ENCODE assay signal across 8 mouse cellular contexts in the genomic region with DNA sequence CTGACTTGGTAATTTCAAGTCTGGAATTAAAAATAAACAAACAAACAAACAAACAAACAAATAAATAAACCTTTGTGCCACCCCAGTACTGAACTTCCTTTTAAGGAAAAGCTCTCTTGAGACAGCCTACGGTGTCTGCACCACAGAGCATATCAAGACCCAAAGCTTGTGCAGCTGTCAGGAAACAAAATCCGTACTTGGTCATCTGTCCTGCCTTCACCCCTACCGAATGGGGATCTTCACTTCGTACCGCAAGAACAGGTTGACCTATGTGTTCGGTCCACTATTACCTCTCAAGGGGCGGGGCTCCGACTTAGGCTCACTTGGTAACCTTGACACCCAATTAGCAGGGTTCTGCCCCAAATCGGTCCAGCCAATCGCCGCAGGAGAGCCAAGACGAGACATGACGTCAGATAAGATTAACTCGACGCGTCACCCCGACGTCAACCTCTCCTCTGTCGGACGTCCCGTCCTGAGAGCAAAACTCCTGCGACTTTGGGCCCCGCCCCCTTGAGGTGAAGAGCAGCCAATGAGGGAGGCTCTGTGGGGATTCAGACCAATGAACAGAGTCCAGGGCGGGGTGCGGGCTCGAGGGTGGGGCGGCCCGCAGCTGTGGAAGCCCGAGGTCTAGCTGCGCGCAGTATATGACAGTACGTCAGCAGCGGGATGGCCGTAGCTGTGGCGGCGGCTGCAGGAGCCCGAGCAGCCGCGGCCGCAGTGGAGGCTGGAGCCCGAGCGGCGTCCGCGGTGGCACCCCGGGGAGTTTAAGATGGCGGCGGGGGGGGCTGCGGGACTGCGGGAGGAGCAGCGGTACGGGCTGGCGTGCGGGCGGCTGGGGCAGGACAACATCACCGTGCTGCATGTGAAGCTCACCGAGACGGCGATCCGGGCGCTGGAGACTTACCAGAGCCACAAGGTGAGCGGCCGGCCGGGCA. TPM values are rescaled to one million over a fixed set of nuclear protein-coding genes. Genes with fewer than 3 reads are reported as not detected.
DNase-seq lines count a peak whose midpoint lies in the region; ATAC-seq lines count a peak whose summit lies in the region.

No protein-coding gene starts in this region.

- no peaks in the 10 kb centered on the region; the same call in 1 of the 2 replicates for H3K27me3 ChIP-seq in hindbrain, embryonic 16.5 days (replicated peaks; ENCODE audit: control insufficient read depth, insufficient read depth, low read length)

- ATAC-seq in hindbrain, embryonic 16.5 days, result peak; percentile 100
- ATAC-seq in megakaryocyte, adult 5-6 weeks (ENCODE audit: poor library complexity, severe bottlenecking), result peak; percentile 81

- peak overlapping the region; percentile 78 for H3K9ac ChIP-seq in hindbrain, embryonic 16.5 days (ENCODE audit: low read depth, low read length)

- peak overlapping the region; percentile 84 for H3K4me2 ChIP-seq in hindbrain, embryonic 16.5 days (ENCODE audit: low read length)

- peak; percentile 93 for DNase-seq in WW6 (ENCODE audit: low read depth, low spot score)
- peak; percentile 50 to 75 for DNase-seq in cerebellum, postnatal 4 days (ENCODE audit: low spot score in 2 of 2)
- peak; percentile 96 for DNase-seq in gastrocnemius, adult 18-20 months (ENCODE audit: low spot score)
- peak; percentile 87 for DNase-seq in left cerebral cortex, adult 18-20 months (ENCODE audit: low spot score in 2 of 2)
- peak; percentile 83 to 84 for DNase-seq in right cerebral cortex, adult 2 months (ENCODE audit: low spot score in 2 of 2)
- peak; percentile 92 for DNase-seq in urinary bladder, postnatal 14 days (ENCODE audit: low spot score)

- peak overlapping the region; percentile 44; the same call in 1 of the 2 replicates for H3K27ac ChIP-seq in hindbrain, embryonic 16.5 days (ENCODE audit: low read depth, low read length)

- 7% methylated on average over 62 of the region's 64 CpGs for WGBS in hindbrain, embryonic 16.5 days

- H3K36me3 ChIP-seq in hindbrain, embryonic 16.5 days (ENCODE audit: control insufficient read depth, insufficient read depth, low read length), result no peaks in the 10 kb centered on the region

- peaks cover 11% of the 10 kb centered on the region for H3K4me1 ChIP-seq in hindbrain, embryonic 16.5 days (ENCODE audit: control insufficient read depth, insufficient read depth, low read depth, low read length)

- H3K4me3 ChIP-seq in hindbrain, embryonic 16.5 days (ENCODE audit: low read length), result peak overlapping the region; percentile 87

- H3K9me3 ChIP-seq in hindbrain, embryonic 16.5 days (ENCODE audit: control insufficient read depth, low read length), result no peaks in the 10 kb centered on the region

RNA-seq across cellular contexts. Expression of a gene that starts 0.6 kb away (rescaled TPM):
- 10 to 100 TPM; 43.5 to 57.4 TPM for total RNA-seq in gastrocnemius, adult 18-20 months (2021)
- polyA plus RNA-seq in hindbrain, embryonic 16.5 days (2015; fragmentation: Nextera tagmentation; extraction: Ambion mirVana), result 1.8 and 2.2 TPM in 2 replicates
- 10 to 100 TPM; 46.4 to 59.8 TPM for total RNA-seq in left cerebral cortex, adult 18-20 months (2021)
- total RNA-seq in megakaryocyte, adult 5-6 weeks (2015), result 12.2 and 13.8 TPM in 2 replicates
- 7.7 and 7.9 TPM in 2 replicates for total RNA-seq in megakaryocyte, adult 5-6 weeks (2017)

Comparison
In these comparisons a context has a peak if more than half of its experiments do, and no peak if none do; other contexts are left out.
1. Peak in every context shown above with its lines: DNase-seq, ATAC-seq, H3K4me3 ChIP-seq and H3K27ac ChIP-seq.